Comparison of ENCODE assay signal across 9 mouse cellular contexts in genomic region chr7:143740653-143741052, GRCm38 (mm10). TPM values are rescaled to one million over a fixed set of nuclear protein-coding genes. Genes with fewer than 3 reads are reported as not detected.
DNase-seq lines count a peak whose midpoint lies in the region; ATAC-seq and TF ChIP-seq lines count a peak whose summit lies in the region.
"Had no signal": no experiment of that assay in that cellular context is flagged by ENCODE, and none has a peak within 500 bp of the region (broad histone marks: within the 10 kb centered on the region; RNA-seq: fewer than 3 reads in every experiment).

No protein-coding gene starts in this region.

- H3K4me2 ChIP-seq in heart, embryonic 15.5 days: peak overlapping the region; percentile 92
- peak overlapping the region; percentile 90 for H3K4me2 ChIP-seq in hindbrain, embryonic 14.5 days (replicated peaks)
- H3K4me2 ChIP-seq in midbrain, embryonic 14.5 days (ENCODE audit: low read length): peak overlapping the region; percentile 79

- TF ChIP-seq CTCF in Patski (IDR thresholded peaks at IDR 0.05): no peak

- H3K9me3 ChIP-seq in heart, embryonic 15.5 days (replicated peaks): no peaks in the 10 kb centered on the region
- H3K9me3 ChIP-seq in hindbrain, embryonic 14.5 days (ENCODE audit: control insufficient read depth, low read length): no peaks in the 10 kb centered on the region
- no peaks in the 10 kb centered on the region for H3K9me3 ChIP-seq in midbrain, embryonic 14.5 days (ENCODE audit: control insufficient read depth, low read length)

- H3K36me3 ChIP-seq in heart, embryonic 15.5 days: no peaks in the 10 kb centered on the region
- no peaks in the 10 kb centered on the region for H3K36me3 ChIP-seq in hindbrain, embryonic 14.5 days (replicated peaks; ENCODE audit: control insufficient read depth, insufficient read depth)
- no peaks in the 10 kb centered on the region for H3K36me3 ChIP-seq in midbrain, embryonic 14.5 days (ENCODE audit: control insufficient read depth, insufficient read depth, low read length)

- intact Hi-C loops in heart, postnatal 10 days (cut with DNase I): no loop called here

- ATAC-seq in heart, embryonic 15.5 days (replicated peaks; ENCODE audit: insufficient number of reproducible peaks, insufficient read depth, low FRiP score, low read depth): no peak
- peak; percentile 31 for ATAC-seq in Patski
- peak; percentile 21; the same call in 1 of the 2 replicates for ATAC-seq in hindbrain, embryonic 14.5 days (ENCODE audit: low FRiP score)
- peak; percentile 32; the same call in 1 of the 2 replicates for ATAC-seq in midbrain, embryonic 14.5 days (ENCODE audit: low FRiP score, low TSS enrichment)

- peak overlapping the region; percentile 99 for H3K9ac ChIP-seq in heart, embryonic 15.5 days
- H3K9ac ChIP-seq in hindbrain, embryonic 14.5 days: peak overlapping the region; percentile 76
- H3K9ac ChIP-seq in midbrain, embryonic 14.5 days (replicated peaks; ENCODE audit: low read length): peak overlapping the region; percentile 94

- H3K27me3 ChIP-seq in heart, embryonic 15.5 days: peaks cover 3% of the 10 kb centered on the region; the same call in 1 of the 2 replicates
- no peaks in the 10 kb centered on the region for H3K27me3 ChIP-seq in Patski
- no peaks in the 10 kb centered on the region for H3K27me3 ChIP-seq in hindbrain, embryonic 14.5 days (ENCODE audit: control insufficient read depth, insufficient read depth, low read length)
- no peaks in the 10 kb centered on the region for H3K27me3 ChIP-seq in midbrain, embryonic 14.5 days (ENCODE audit: control insufficient read depth, insufficient read depth, low read length)

- CTCF ChIA-PET in Patski (lab: Charles Lee): interaction anchor here (1.1 to 1.6 kb wide), 2 partner anchors 8 to 34 kb away, joined by 3 to 6 read pairs; no protein-coding TSS in a partner anchor

- peaks cover 34% of the 10 kb centered on the region for H3K4me1 ChIP-seq in heart, embryonic 15.5 days (replicated peaks)
- peaks cover 29% of the 10 kb centered on the region for H3K4me1 ChIP-seq in hindbrain, embryonic 14.5 days (replicated peaks; ENCODE audit: control insufficient read depth, insufficient read depth, low read length)
- peaks cover 26% of the 10 kb centered on the region for H3K4me1 ChIP-seq in midbrain, embryonic 14.5 days (ENCODE audit: control insufficient read depth, insufficient read depth, low read length)

- H3K27ac ChIP-seq in heart, embryonic 15.5 days: peak overlapping the region; percentile 95
- no peak overlapping the region for H3K27ac ChIP-seq in hindbrain, embryonic 14.5 days
- H3K27ac ChIP-seq in midbrain, embryonic 14.5 days (replicated peaks; ENCODE audit: low read depth, low read length): peak overlapping the region; percentile 72

- in situ Hi-C loops in Patski (cut with MboI; ENCODE audit: low pct_unique_long_range_greater_than_20kb): no loop called here

- H3K4me3 ChIP-seq in heart, embryonic 15.5 days: peak overlapping the region; percentile 96
- peak overlapping the region; percentile 56 for H3K4me3 ChIP-seq in hindbrain, embryonic 14.5 days (replicated peaks; ENCODE audit: low read length)
- H3K4me3 ChIP-seq in midbrain, embryonic 14.5 days (replicated peaks; ENCODE audit: low read depth, low read length): peak overlapping the region; percentile 83

- POLR2A ChIA-PET in Patski (lab: Charles Lee): interaction anchor here (0.6 to 1.2 kb wide), 5 partner anchors 20 to 1315 kb away, joined by 3 to 4 read pairs (median 3); no protein-coding TSS in a partner anchor

- WGBS in heart, embryonic 15.5 days: 18% methylated on average over 2 of the region's 2 CpGs
- WGBS in hindbrain, embryonic 14.5 days: 21% methylated on average over 2 of the region's 2 CpGs
- 25% methylated on average over 2 of the region's 2 CpGs for WGBS in midbrain, embryonic 14.5 days

- DNase-seq in heart, postnatal 10 days: no peak
- no peak for DNase-seq in Patski (ENCODE audit: low read depth, low spot score)
- no peak for DNase-seq in hindbrain, embryonic 14.5 days (ENCODE audit: low spot score)
- peak; percentile 20 for DNase-seq in midbrain, embryonic 14.5 days
- no peak for DNase-seq in adipocyte (ENCODE audit: low spot score)
- no peak for DNase-seq in right cerebral cortex, adult 18-20 months
- no peak for DNase-seq in right cerebral cortex, postnatal 14 days

RNA-seq across cellular contexts. Expression of gene Osbpl5, which starts 16.1 kb away (rescaled TPM):
- polyA plus RNA-seq in heart, embryonic 15.5 days (2015; fragmentation: Nextera tagmentation; extraction: Ambion mirVana): 31.2 and 39.7 TPM in 2 replicates
- total RNA-seq in heart, postnatal 10 days (2021): 10 to 100 TPM; 28.7 to 32.2 TPM
- polyA plus RNA-seq in Patski (2021): 50.0 TPM
- 35.0 and 38.1 TPM in 2 replicates for polyA plus RNA-seq in hindbrain, embryonic 14.5 days (2014; fragmentation: Nextera tagmentation; extraction: Ambion mirVana)
- polyA plus RNA-seq in midbrain, embryonic 14.5 days (2014; fragmentation: Nextera tagmentation; extraction: Ambion mirVana): 30.1 and 33.2 TPM in 2 replicates

RNA-seq across cellular contexts. Expression of gene Mrgprg, which starts 26.1 kb away (rescaled TPM):
- polyA plus RNA-seq in heart, embryonic 15.5 days (2015; fragmentation: Nextera tagmentation; extraction: Ambion mirVana): not detected in 2 replicates
- total RNA-seq in heart, postnatal 10 days (2021): not detected
- polyA plus RNA-seq in Patski (2021): not detected
- polyA plus RNA-seq in hindbrain, embryonic 14.5 days (2014; fragmentation: Nextera tagmentation; extraction: Ambion mirVana): not detected in 2 replicates
- polyA plus RNA-seq in midbrain, embryonic 14.5 days (2014; fragmentation: Nextera tagmentation; extraction: Ambion mirVana): not detected in 2 replicates
- total RNA-seq: MEL had no signal

RNA-seq across cellular contexts. Expression of gene Mrgpre, which starts 43.6 kb away (rescaled TPM):
- polyA plus RNA-seq in heart, embryonic 15.5 days (2015; fragmentation: Nextera tagmentation; extraction: Ambion mirVana): 1.4 and 2.8 TPM in 2 replicates
- 1 to 10 TPM; 1.8 to 2.3 TPM for total RNA-seq in heart, postnatal 10 days (2021)
- polyA plus RNA-seq in Patski (2021): 5.1 TPM
- 8.7 and 9.2 TPM in 2 replicates for polyA plus RNA-seq in hindbrain, embryonic 14.5 days (2014; fragmentation: Nextera tagmentation; extraction: Ambion mirVana)
- 6.9 and 7.2 TPM in 2 replicates for polyA plus RNA-seq in midbrain, embryonic 14.5 days (2014; fragmentation: Nextera tagmentation; extraction: Ambion mirVana)

RNA-seq across cellular contexts. Expression of gene Tnfrsf23, which starts 55.0 kb away (rescaled TPM):
- polyA plus RNA-seq in heart, embryonic 15.5 days (2015; fragmentation: Nextera tagmentation; extraction: Ambion mirVana): 1.9 and 3.0 TPM in 2 replicates
- total RNA-seq in heart, postnatal 10 days (2021): 1 to 10 TPM; 2.4 to 2.6 TPM
- 20.6 TPM for polyA plus RNA-seq in Patski (2021)
- polyA plus RNA-seq in hindbrain, embryonic 14.5 days (2014; fragmentation: Nextera tagmentation; extraction: Ambion mirVana): 0.64 and 0.80 TPM in 2 replicates
- 0.75 and 1.2 TPM in 2 replicates for polyA plus RNA-seq in midbrain, embryonic 14.5 days (2014; fragmentation: Nextera tagmentation; extraction: Ambion mirVana)
- total RNA-seq: MEL had no signal
